Mouse (Mus musculus) spleen, postnatal 0 days (tissue): Measurements from ENCODE around the gene Sumo2. TPM values are rescaled to one million over a fixed set of nuclear protein-coding genes. Genes with fewer than 3 reads are reported as not detected.

Experiments
- polyA plus RNA-seq: library from polyadenylated mRNA; unstranded; fragments of >200 nt; fragmentation: Nextera tagmentation; extraction: Ambion mirVana; gene quantifications from 2 replicates; pipeline ENCODE4 v1.2.1, GENCODE M21; 2015

Gene Sumo2
- 581 and 592 TPM in 2 replicates for polyA plus RNA-seq

DNA sequence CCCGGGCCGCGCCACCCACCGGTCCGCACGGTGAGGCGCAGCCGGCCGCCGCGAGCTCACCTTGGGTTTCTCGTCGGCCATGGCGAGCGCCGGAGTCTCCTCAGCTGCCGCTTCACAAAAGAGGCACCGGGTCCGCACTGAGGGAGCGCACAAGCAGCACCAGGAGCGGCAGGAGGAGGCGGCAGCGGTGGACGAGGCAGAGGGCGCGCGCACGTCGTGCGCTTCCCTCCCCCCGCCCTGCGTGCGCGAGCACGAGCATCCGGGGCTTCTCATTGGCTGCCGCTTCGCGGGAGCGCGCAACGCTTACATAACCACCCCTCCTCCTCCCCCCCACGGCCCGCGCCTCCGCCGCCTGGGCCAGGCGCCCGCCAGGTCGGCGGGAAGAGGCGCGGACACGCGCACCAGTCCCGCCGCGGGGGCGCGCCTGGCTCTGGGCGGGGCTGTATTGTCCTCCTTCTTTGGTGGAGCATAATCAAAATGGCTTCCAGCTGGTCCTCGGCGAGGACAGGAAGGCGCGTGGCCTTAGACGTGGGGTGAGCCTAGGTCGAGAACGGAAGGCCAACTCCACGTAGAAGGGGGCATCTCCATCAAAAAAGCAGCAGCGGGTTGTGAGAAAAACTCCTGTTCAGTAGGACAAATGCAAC lies at the start of gene Sumo2:
Gene Sumo2, minus strand, starts transcription at position 239 of the 644 bp plus-strand sequence.

DNA sequence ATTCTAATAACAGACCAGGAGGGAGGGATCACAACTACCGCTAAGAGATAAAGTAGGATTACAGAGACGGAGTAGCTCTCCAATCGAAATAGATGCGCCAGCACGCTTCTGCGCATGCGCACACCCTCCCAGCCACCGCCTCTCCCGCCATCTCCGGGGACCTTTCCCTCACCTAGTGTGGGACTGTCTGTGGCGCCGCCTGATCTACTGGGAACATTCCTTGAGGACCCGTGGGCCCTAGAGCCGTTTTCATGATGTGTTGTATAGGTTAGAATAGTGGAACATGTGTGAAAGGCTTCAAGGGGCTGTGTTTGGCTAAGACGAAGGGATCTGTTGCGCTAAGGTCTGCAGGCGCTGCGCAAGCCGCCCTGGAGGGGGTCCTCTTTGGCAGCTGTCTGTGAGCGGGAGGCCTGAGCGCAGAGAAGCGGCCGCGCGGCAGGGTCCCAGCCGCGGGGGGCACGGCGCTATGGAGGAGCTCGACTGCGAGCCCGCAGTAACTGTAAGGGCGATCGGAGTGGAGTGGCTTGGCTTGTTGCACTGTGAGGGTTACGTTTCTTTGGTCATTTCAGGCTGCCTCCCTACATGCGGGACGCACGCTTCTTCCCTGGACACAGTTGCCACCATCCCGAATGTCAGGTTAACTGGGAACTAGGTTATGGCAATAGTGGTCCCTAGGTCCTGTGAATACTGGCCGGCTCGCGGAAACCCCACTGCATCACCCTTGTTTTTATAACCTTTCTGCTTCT lies 28.2 kb upstream of the Sumo2 start, which contains the start of gene Nup85:
Gene Nup85, plus strand, starts transcription at position 371 of the 746 bp plus-strand sequence.

DNA sequence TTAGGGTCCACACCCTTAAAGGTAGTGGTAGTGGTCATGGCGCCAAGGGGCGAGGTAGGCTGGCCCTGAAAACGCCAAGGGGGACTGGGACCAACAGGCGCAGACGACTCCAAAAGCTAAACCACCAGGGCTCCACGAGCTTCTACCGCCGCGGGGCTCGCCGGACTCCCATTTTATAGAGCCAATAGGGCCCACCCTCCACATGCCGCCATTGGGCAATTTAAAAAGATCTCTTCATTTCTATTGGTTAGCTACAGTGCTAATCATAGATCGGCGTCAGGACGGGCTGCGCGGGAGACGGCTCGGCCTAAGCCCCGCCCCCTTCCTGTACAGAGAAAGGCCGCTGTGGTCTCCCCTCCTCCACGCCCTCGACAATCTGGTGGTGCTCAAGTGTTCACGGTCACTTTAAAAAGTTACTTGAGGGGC lies 21.8 kb downstream of the Sumo2 start, which contains the start of gene Jpt1:
Gene Jpt1, minus strand, starts transcription at position 150 of the 426 bp plus-strand sequence.

DNA sequence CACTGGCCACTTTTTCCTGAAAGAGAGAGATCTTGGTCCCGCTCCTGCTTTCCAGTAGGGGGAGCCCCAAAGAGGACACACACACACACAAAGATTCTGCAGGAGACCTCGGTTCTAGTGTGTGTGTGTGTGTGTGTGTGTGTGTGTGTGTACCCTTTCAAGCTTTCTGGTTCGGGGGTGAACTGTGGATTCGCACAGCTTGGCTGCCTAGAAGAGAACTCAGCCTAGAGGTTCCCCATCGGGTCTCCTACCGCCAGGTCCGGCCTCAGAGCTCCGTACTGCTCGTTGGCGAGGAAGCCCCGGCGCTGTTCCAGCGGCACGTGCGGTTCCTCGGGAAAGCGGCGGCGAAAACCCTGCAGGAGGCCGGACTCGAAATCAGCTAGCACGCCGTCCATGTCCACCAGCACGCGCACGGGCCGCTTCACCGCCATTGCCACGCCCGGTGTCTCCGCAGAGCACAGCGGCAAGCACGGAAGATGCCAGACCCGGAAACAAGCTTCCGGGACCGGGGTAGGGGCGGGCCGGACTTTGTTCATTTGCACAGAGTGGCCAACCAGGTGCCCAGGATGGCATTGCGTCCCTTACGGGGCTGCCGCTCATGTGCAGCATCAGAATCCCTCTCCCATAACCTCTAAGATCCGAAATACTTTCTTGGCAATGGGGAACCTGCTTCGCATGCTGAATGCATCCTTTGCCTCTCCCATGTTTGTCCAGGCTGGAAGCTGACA lies 44.6 kb downstream of the Sumo2 start, which contains the start of gene Nt5c:
Gene Nt5c, minus strand, starts transcription at position 507 of the 728 bp plus-strand sequence.

DNA sequence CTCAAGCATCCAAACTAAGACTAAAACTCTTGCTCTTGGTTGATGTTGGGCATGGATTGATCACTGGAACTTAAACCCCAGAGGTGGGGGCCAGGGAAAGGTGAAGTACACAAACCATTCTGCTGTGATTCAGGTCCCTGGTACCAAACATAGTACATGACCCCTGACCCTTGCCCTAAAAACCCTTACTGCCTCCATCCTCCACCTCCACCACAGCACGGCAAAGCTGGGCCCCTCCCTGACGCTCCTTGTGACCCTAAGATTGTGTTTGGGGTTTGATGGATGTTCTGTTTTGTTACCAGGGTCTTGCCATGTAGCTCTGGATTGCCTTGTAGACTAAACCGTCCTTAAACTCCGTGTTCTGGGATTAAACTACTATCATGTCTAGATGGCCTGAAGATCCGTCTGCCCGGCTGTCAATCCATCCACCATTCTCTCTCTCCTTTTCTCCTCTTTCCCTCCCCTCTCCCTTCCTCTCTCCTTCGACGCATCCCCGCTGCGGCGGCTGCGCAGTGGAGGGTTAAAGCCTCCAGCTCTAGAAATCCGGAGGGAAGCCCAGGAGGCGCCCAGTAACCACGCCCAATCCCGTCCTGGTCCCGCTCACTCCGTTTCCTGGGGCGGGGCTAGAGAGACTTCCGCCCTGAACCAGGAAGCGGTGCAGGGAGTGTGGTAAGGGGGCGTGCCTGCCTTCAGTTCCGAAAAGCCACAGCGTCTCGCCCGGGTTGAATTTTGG lies 60.9 kb downstream of the Sumo2 start, which contains the start of gene Armc7:
Gene Armc7, plus strand, starts transcription at position 643 of the 733 bp plus-strand sequence.

Other genes starting within 250 kb of the Sumo2 start
- gene Fads6, start 238.6 kb downstream of the Sumo2 start, polyA plus RNA-seq = 0.24 and 0.33 TPM in 2 replicates
- gene Otop2, start 229.1 kb downstream of the Sumo2 start, polyA plus RNA-seq = not detected in 2 replicates
- gene Ush1g, start 214.2 kb downstream of the Sumo2 start, polyA plus RNA-seq = 0.65 and 0.70 TPM in 2 replicates
- gene Otop3, start 201.5 kb downstream of the Sumo2 start, polyA plus RNA-seq = not detected in 2 replicates
- gene Hid1, start 168.5 kb downstream of the Sumo2 start, polyA plus RNA-seq = 1.3 and 2.2 TPM in 2 replicates
- gene Cdr2l, start 154.4 kb downstream of the Sumo2 start, polyA plus RNA-seq = 2.9 and 4.3 TPM in 2 replicates
- 80.9 and 91.3 TPM in 2 replicates for gene Mrpl58, start 132.5 kb downstream of the Sumo2 start, polyA plus RNA-seq
- gene Atp5h, start 116.3 kb downstream of the Sumo2 start, polyA plus RNA-seq = 692 and 747 TPM in 2 replicates
- gene Kctd2, start 116.1 kb downstream of the Sumo2 start, polyA plus RNA-seq = 9.5 and 13.2 TPM in 2 replicates
- gene Trim80, start 95.7 kb downstream of the Sumo2 start, polyA plus RNA-seq = not detected in 2 replicates
- 0.08 and 0.19 TPM in 2 replicates for gene Slc16a5, start 73.8 kb downstream of the Sumo2 start, polyA plus RNA-seq
- gene Armc7, start 60.6 kb downstream of the Sumo2 start, polyA plus RNA-seq = 7.4 and 8.5 TPM in 2 replicates
- 83.3 and 90.8 TPM in 2 replicates for gene Nt5c, start 44.4 kb downstream of the Sumo2 start, polyA plus RNA-seq
- gene Jpt1, start 21.9 kb downstream of the Sumo2 start, polyA plus RNA-seq = 280 and 285 TPM in 2 replicates
- gene Nup85, start 28.2 kb upstream of the Sumo2 start, polyA plus RNA-seq = 133 and 153 TPM in 2 replicates
- 48.3 and 49.0 TPM in 2 replicates for gene Mrps7, start 67.6 kb upstream of the Sumo2 start, polyA plus RNA-seq
- gene Gga3, start 67.8 kb upstream of the Sumo2 start, polyA plus RNA-seq = 8.6 and 8.9 TPM in 2 replicates
- 40.0 and 42.2 TPM in 2 replicates for gene Mif4gd, start 76.7 kb upstream of the Sumo2 start, polyA plus RNA-seq
- gene Slc25a19, start 92.0 kb upstream of the Sumo2 start, polyA plus RNA-seq = 12.7 and 15.1 TPM in 2 replicates
- gene Grb2, start 172.3 kb upstream of the Sumo2 start, polyA plus RNA-seq = 55.2 and 60.1 TPM in 2 replicates
- 7.7 and 9.8 TPM in 2 replicates for gene Tmem94, start 229.2 kb upstream of the Sumo2 start, polyA plus RNA-seq